Mouse (Mus musculus) granulocyte monocyte progenitor cell, adult 5-6 weeks (primary cell): ENCODE results near the gene Scrn1. TPM values are rescaled to one million over a fixed set of nuclear protein-coding genes. Genes with fewer than 3 reads are reported as not detected.

Experiments
- ATAC-seq: replicated peaks from 2 replicates; pipeline ENCODE4 v1.8.0; 2016; ENCODE audit warnings: mild to moderate bottlenecking, moderate TSS enrichment, inconsistent platforms; ENCODE audit not compliant: poor library complexity, severe bottlenecking
- total RNA-seq, 2 experiments: library from RNA; stranded (forward) in 1 of 2; stranded (reverse) in 1 of 2; fragments of 200-712, 200-1000 nt in 1 of 2; fragments of >200 nt in 1 of 2; fragmentation: Nextera tagmentation in 1 of 2; gene quantifications; 2 replicates each; pipeline ENCODE4 v1.2.3; 2014 to 2017

Gene Scrn1
- total RNA-seq, 2 experiments from 2014 or later: not detected

DNA sequence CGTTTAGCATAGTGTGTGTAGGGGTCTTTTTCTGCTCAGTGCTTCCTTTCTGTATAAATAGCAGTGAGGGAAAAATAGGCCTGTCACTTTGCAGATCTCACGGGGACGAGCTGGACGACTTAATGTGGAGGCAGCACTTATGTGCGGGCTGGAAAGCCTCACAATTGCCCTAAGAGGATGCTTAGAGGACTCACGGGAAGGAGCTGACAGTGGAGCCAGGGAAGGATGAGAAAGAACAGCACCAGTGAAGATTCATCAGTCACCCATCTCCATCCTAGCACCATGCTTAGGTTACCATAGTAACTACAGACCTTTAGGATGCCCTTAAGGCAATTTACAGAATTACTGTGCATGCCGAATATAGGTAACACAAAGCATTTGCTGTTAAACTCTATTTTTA, 3.5 kb upstream of the Scrn1 start:
- ATAC-seq: no peak

DNA sequence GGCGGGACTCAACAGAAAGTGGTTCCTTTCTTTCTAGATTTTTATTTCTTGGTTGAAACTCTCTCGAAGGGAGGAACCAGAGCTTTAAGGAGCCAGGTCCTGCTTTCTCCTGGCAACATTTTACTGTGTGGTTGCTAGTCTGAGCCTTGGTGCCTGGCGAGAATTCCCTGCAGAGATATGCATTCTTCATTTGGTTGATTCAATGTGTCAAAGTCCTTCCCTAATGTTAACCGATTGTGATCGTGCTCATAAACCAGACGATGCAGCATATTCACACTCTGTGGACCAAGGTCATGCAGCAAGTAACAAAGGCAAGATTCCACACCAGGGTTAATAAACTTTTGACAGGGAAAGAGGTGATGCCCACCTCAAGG, 244 bp upstream of the Scrn1 start:
- no peak for ATAC-seq

DNA sequence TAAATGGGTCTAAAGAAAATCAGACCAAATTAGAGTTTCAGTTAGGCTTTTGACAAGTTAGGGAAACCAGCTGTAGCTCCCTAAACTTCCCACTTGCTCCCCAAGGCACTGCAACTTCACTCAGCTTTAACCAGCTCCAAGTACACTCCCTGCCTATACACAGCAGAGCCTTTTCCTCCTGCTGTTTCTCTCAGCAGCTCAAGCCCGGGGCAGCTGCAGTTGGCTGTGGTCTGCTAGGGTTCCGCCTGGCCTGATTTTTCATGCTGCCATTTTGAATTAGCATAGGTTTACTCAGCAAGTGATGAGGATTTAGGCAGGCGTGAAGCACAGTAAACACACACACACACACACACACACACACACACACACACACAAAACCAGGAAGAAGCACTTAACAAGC, 1.3 kb downstream of the Scrn1 start:
- no peak for ATAC-seq

DNA sequence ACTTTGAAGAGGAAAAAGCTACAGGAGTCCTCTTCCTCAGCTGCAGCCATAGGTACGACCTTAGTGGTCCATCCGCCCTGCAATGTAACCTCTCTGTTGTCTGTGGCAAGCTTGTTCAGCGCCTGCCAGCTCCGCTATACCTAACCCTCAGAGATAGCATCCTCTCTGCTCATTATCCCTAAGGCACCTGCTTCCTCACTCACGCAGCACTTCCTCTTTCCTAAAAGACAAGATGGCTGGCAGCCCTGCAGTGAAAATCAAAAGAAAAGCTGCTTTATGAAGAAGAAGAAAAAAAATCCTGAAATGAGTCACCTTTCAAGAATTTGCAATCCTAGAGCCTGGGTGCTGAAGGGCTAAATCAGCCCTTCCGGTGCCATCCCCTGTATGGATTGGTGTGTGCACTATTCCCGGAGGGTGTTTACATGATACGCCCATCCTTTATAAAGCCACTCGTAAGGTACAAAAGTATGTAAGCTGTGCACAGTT, 1.7 kb downstream of the Scrn1 start:
- peak; percentile 52 for ATAC-seq

DNA sequence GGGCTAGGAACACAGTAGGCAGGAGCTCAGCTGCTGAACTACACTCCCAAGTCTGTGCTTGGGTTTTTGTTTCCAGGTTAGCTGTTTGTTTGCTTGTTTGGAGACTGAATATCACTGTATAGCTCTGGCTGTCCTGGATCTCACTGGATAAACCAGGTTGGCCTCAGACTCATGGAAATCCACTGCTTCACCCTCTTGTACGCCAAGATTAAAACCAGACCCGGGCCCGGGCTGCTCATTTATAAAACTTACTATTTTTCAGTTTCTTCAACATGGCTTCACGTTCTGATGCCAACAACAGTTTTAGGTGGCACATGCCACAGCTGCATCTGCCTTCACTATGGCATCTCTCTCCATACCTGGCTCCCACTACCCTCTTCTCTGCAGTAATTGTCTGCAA, 2.7 kb downstream of the Scrn1 start:
- ATAC-seq: no peak

DNA sequence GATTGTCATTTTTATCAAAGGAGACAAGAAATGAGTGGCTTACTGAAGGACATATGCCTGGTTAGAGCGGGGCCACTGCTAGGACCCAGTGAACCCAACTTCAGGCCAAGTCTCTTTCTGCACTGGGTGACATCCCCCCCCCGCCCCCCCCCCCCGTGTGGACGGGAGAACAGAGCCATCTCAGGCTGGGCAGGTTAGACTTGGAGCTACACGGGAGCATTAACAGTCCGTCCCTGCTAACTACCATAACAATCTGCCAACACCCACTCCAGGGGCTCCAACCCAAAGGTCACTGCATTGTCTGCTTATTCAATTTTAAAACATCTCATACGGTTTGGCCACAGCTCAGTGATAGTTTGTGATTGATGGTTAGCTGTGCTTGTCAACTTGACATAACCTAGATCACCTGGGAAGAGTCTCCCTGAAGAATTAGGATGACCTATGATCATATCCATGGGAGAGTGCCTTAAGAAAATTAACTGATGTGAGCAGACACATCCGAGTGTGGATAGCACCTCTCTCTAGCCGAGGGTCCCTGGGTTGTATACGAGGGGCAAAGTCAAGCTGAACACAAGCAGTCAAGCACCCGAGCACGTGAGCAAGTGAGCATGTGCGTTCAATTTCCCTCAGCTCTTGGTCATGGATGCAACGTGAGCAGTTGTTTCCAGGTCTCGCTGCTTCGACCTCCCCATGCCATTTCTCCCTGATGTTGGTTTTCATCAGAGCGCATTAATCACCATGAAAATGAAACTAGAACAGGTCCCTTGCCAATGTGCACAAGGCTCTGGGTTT, 4.1 kb downstream of the Scrn1 start:
- ATAC-seq: no peak

DNA sequence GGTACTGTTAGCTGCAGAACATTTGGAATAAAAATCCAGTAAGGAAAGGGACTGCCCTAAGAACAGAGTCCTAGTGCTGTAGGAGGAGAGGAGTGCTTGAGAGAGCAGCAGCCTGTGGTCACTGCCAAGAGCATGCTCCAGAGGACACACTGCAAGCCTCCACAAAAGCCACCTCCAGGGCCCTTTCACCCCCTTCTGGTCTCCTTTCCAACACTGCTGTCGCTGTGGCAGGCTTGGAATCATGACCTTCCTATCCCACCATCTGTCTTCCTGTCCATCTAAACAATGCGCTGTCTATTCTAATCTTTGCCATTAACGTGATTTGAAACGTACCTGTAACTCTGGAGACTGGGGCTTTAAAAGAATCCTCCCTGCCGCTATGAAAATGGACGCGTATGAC, 7.8 kb downstream of the Scrn1 start:
- no peak for ATAC-seq

DNA sequence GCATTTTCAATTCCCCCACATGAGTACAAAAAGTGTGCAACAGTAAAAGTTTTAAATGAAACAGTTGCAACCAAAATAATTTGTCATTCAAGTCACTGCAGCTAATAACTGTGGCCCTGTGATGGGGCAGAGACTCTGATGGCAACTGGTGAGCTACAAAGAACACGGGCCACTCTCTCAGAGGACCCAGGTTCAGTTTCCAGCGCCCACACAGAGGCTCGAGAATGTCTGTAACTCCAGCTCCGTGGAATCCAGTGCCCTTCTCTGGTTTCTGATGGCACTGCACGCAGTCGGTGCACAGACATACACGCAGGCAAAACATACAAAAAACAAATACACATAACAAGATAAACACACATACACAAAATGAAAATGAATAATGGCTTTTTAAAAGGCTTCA, 8.6 kb downstream of the Scrn1 start:
- ATAC-seq: no peak

DNA sequence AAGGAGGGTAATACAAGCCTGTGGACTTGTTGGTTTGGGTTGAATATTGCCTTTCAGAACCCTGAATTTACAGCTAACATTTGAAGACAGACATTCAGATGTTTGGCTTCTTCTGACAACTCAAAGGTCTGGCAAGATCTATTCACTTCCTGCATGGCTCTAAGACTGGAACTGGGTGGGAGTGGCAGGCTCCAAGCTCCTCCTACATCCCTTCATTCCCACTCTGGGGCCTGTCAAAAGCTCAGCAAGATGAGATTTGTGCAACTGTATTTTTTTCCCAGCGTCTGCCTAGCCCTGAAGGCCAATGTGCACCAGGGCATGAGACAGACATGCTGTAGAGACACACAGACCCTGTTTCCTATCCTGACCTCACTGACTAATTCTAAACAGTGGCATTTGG, 10.5 kb downstream of the Scrn1 start:
- ATAC-seq: no peak

DNA sequence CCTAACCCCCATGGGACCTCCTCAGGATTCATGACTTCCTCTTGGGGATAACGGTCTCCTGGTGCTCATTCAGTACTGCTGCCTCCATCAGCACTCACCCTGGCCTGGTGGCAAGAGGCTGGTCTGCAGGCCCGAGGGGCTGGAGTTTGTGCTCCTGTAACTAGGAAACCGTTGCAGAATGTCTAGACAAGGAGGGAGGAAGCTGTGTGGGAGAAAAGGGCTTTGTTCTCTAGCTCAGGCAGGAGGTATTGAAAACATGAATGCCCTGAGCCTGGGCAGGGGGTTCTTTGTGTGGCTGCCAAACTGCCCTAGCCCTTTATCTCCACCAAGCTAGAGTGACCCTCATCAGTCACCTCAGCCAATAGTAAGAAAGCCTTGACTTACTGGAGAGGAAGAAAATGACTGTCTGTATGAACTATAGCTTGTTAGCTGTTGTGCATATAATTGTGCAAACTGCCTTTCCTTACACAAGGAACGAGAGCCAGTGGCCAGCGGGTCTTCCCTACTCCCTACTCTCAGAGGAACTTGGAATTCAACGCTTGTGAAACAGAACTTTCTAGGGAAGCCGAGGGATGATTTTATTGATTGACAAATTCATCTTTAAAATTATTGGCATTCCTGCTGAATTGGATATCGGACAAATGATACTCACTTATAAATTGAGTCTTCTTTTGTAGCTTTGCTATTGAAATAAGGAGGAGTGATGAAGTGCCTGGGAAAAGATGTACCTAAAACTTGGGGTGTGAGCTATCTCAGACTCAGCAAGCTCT, 11.8 kb downstream of the Scrn1 start:
- ATAC-seq: no peak

DNA sequence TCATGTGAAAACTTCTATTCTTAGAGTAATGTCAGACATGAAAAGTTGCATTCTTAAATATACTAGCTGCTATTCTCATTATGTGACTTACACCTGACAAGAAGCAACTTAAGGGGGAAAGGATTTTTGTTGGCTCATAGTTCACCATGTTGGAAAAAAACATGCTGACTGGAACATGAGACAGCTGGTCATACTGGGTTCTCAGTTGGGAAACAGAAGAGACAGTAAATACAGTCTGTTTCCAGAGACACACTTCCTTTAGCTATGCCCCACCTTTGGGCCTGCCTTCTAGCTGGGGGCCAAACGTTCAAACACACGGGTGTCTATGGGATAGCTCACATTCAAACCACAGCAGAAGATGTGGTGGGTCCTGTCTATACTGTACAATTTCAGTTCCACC, 12.7 kb downstream of the Scrn1 start:
- no peak for ATAC-seq

DNA sequence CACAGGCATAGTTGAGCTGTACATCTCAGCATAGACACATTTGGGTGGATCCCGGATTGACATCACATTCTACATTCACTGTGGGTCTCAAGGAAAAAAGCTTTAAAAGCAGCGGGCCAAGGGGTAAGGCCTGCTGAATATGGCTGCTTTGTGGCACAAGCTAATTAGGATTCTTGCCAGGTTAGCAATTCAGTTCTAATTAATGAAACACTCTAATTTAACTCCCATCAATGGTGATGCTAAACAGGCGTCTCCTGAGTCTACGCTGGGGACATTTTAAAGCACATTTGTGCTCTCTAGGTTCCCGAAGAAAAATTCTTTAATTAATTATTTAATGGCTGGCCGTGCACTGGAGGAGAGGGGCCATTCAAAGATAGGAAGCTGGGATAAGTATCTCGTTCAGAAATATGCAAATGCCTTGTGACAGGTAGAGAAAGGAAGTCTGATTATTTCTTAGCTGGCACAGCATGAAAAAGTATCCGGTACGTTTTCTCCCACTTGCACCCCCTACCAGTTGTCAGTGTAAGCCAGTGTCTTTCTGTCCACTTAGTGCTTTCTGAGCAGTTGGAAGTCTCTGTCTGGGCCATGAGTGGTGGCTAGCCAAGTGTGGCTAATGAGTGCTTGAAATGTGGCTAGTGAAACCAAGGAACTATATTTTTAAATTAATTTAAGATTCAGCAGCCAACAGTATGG, 13.4 kb downstream of the Scrn1 start:
- no peak for ATAC-seq

DNA sequence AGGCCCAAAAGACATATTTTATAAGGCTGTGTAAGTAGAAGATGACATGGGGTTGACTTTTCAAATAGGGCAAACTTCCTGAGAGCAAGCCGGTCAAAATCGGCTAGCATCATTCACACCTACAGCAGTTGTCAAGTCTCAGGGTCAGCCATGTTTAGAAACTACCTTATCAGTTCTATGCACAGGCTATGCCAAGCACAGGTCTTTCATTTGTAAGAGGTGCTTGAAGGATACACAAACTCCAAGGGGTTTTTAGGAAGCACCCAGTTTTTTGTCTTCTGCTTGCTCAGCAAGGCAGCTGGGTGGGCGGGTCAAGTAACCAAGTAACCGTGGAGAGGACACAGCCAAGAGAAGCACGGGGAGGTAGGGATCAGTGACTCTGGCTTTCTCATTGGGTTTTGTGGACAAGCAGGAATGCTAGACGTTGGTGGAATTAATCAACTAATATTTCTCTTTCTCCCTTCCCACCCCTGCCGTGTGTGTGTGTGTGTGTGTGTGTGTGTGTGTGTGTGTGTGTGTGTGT, 15.4 kb downstream of the Scrn1 start:
- ATAC-seq: no peak

DNA sequence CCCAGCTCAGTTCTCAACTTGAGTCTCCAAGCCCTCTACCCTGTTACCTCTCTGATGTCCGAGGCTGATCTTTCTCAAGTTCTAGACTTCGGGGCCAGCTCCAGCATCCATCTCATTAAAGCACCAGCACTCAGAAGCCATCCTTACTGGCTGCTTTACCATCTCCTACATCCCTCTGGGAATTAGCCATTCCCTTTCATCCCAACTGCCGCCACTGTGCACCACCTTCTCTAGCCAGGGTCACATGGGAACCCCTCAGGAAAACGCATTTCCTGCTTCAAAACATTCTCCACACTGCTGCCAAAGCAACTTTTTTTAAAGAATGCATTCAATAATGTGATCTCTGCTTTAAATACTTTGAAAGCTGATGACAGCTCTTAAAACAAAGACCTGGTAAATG, 17.0 kb downstream of the Scrn1 start:
- no peak for ATAC-seq

DNA sequence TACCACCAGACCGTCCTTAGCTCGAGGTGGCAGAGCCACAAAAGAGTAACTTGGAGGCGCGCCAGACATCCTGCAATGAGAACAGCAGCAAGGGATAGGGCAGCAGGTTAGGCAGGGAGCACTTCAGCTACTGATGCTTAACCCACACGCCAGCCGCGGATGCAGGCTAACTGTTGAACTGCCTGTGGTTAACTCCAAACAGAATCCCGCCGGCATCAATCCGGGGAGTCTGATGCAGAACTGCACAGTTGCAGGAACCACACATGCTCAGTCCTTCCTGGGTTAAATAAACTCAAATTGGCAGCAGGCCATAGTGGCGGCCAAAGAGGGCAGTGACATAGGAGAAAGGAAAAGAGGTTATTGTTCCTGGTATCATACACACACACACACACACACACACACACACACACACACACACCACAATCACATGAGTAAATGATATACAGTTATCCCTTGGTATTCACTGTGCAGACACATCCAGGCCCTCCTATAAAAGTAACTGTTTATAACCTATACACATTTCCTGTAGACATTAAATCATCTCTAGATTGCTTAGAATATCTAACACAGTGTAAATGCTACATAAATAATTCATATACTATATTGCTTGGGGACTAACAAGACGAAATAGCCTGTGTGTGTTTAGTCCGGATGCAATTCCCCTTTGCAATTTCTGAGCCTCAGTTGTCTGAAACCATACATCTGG, 17.8 kb downstream of the Scrn1 start:
- no peak for ATAC-seq

DNA sequence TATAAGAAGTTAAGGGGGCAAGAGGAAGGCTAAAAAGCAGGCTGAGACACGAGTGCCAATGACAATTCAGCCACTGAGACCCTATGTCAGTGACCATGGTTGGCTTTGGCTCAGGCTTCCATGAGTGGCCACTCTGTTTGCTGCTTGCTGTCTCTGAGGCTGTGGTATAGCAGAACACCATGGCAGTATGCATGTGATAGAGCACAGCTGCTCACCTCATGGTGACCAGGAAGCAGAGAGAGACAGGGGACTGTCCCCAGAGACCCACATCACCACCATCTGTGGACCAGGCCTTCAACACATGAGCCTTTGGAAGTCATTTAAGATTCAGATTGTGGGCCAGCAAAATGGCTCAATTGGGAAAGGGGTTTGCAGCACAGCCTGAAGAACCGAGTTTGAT, 22.6 kb downstream of the Scrn1 start:
- ATAC-seq: no peak

DNA sequence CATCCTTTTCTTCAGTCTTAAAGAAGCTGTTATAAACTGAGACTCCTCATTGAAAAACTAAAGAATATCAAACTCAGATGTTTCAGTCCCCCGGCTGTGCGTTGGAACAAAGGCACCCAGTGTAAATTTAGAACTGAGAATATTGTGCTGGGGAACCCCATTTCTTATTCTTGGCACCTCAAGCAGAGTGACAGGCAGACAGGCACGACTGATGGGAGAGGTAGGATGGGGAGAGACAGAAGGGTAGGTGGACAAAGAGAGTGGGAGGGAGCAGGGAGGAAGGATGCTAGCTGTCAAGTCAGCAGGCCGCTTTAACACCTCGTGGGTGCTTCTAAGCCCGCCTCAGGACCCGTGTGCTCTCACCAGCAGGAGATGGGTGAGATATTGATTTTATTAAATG, 23.5 kb downstream of the Scrn1 start:
- no peak for ATAC-seq

DNA sequence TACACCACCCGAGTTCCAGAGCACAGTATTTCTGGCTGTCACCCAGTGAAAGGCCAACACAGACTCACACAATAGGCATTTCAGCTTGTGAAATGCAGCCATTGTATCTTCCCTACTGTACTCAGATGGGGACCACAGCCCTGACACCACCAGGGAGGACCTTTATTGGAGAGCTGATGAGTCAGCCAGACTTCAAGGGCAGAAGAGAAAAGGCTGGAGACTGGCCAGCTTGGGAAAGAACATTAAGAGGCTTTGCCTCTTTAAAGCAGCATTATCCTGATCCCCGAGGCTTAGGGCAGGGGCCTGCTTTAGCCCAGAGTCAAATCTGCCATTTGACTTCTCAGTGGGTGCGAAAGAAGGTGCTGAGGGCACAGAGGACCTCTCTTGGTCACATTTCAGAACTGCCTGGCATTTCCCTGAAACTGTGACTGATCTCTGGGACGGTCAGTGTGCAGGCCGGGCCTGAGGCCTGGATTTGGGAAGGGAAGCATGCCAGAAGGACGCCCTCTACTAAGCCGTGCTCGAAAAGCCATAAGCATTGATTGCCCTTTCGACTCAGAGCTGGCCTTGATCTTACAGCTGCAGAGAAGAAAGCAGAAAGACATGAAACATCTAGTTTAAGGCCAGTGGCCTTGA, 25.9 kb downstream of the Scrn1 start:
- no peak for ATAC-seq

DNA sequence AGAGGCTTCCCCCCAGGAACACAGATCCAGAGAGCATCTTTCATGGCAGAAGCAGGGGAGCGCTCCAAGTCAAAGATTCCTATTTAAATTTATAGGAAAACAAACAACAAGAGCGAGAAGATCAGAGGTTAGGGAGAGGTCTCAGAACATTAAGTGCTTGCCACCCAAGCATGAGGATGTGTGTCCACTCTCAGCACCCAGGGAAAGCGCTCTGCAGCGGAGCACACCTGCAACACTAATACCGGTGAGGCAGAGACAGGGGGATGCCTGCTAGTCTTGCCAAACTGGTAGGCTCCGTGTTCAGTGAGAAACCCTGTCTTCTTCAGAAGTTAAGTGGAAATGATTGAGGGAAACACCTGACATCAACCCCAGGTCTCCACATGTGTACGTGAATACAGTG, 26.9 kb downstream of the Scrn1 start:
- ATAC-seq: no peak

DNA sequence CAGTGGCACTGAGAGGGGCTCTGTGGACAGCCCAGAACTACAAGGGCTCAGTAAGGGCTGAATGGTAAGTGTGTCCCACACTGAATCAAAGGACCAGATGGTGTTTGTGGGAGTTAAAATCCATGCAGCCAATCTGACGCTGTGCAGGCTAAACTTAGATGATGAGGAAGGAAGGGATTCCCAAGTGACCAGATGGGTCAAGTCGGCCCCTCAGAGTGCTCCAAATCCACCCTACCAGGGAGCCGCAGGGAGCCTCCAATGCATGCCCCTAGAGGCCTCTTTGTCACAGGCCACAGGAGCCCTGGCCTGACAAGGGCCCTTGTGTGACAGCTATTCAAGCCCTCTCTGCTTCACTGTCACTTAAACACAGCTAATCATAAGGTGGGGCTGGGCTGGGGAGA, 27.5 kb downstream of the Scrn1 start:
- ATAC-seq: no peak
